ENCODE assay signal across 25 mouse cellular contexts in genomic region chr8:12354406-12355025, GRCm38 (mm10). TPM values are rescaled to one million over a fixed set of nuclear protein-coding genes. Genes with fewer than 3 reads are reported as not detected.
A peak's percentile ranks its signal among the peaks of the same experiment; 100 is the strongest.
DNase-seq lines count a peak whose midpoint lies in the region; ATAC-seq lines count a peak whose summit lies in the region.
"Had no signal": no experiment of that assay in that cellular context is flagged by ENCODE, and none has a peak within 500 bp of the region (broad histone marks: within the 10 kb centered on the region; RNA-seq: fewer than 3 reads in every experiment).

No protein-coding gene starts in this region.

- no peak for ATAC-seq in hindbrain, embryonic 16.5 days
- ATAC-seq: activated CD4-positive, CD25-positive, alpha-beta regulatory T cell, adult 4 months; CD4-positive, CD25-positive, alpha-beta regulatory T cell, adult 4 months; forebrain, embryonic 16.5 days; lung, postnatal 0 days had no signal

- H3K9me3 ChIP-seq in hindbrain, embryonic 10.5 days = no peaks in the 10 kb centered on the region
- no peaks in the 10 kb centered on the region for H3K9me3 ChIP-seq in hindbrain, embryonic 16.5 days (ENCODE audit: control insufficient read depth, low read length)

- no peak overlapping the region for H3K4me3 ChIP-seq in hindbrain, embryonic 10.5 days
- no peak overlapping the region for H3K4me3 ChIP-seq in hindbrain, embryonic 16.5 days (ENCODE audit: low read length)

- WGBS in hindbrain, embryonic 10.5 days = 73% methylated on average over 10 of the region's 10 CpGs
- 66% methylated on average over 10 of the region's 10 CpGs for WGBS in hindbrain, embryonic 16.5 days

- no peak overlapping the region for H3K9ac ChIP-seq in hindbrain, embryonic 16.5 days (ENCODE audit: low read depth, low read length)
- H3K9ac ChIP-seq: liver, embryonic 14.5 days had no signal

- peaks cover 26% of the 10 kb centered on the region for H3K27me3 ChIP-seq in hindbrain, embryonic 10.5 days (ENCODE audit: insufficient read depth, poor library complexity, severe bottlenecking)
- no peaks in the 10 kb centered on the region for H3K27me3 ChIP-seq in hindbrain, embryonic 16.5 days (replicated peaks; ENCODE audit: control insufficient read depth, insufficient read depth, low read length)

- H3K27ac ChIP-seq in hindbrain, embryonic 10.5 days = no peak overlapping the region
- H3K27ac ChIP-seq in hindbrain, embryonic 16.5 days (ENCODE audit: low read depth, low read length) = no peak overlapping the region
- H3K27ac ChIP-seq: liver, embryonic 14.5 days had no signal

- no peaks in the 10 kb centered on the region for H3K36me3 ChIP-seq in hindbrain, embryonic 10.5 days
- no peaks in the 10 kb centered on the region for H3K36me3 ChIP-seq in hindbrain, embryonic 16.5 days (ENCODE audit: control insufficient read depth, insufficient read depth, low read length)

- no peaks in the 10 kb centered on the region; the same call in 1 of the 2 replicates for H3K4me1 ChIP-seq in hindbrain, embryonic 10.5 days (replicated peaks)
- no peaks in the 10 kb centered on the region for H3K4me1 ChIP-seq in hindbrain, embryonic 16.5 days (ENCODE audit: control insufficient read depth, insufficient read depth, low read depth, low read length)

- DNase-seq in adrenal gland, adult 2 months = peak; percentile 18
- no peak for DNase-seq in adrenal gland, postnatal 14 days
- peak; percentile 23 for DNase-seq in hindbrain, embryonic 10.5 days (ENCODE audit: low spot score)
- DNase-seq in 3T3-L1 (ENCODE audit: low read depth, low spot score) = peak; percentile 10
- DNase-seq in forelimb bud, embryonic 11.5 days (ENCODE audit: low read depth, low spot score) = peak; percentile 11
- DNase-seq in frontal cortex, postnatal 25 days (ENCODE audit: low spot score in 2 of 2) = no peak
- DNase-seq in layer of hippocampus, postnatal 25 days (ENCODE audit: extremely low spot score in 1 of 2, low spot score in 1 of 2) = no peak
- DNase-seq: cerebellum, adult 2 months; cerebellum, postnatal 36 days; kidney, adult 2 months; kidney, postnatal 14 days; layer of hippocampus, adult 9-11 months; right cerebral cortex, adult 18-20 months; thymus, postnatal 25 days had no signal

- no peak overlapping the region for H3K4me2 ChIP-seq in hindbrain, embryonic 16.5 days (ENCODE audit: low read length)

RNA-seq across cellular contexts. Expression of gene Sox1, which starts 40.6 kb away (rescaled TPM):
- total RNA-seq in adrenal gland, adult 2 months (2021) = not detected
- polyA plus RNA-seq in adrenal gland, adult 2 months (2012; rRNA removed) = 0.04 TPM in 1 of 2 replicates, not detected in the other
- total RNA-seq in adrenal gland, postnatal 14 days (2021) = not detected in 2 replicates
- 2.5 and 2.6 TPM in 2 replicates for polyA plus RNA-seq in hindbrain, embryonic 10.5 days (2016; fragmentation: Nextera tagmentation; extraction: Ambion mirVana)
- 1.2 and 1.4 TPM in 2 replicates for polyA plus RNA-seq in hindbrain, embryonic 16.5 days (2015; fragmentation: Nextera tagmentation; extraction: Ambion mirVana)
- 10 to 100 TPM; 10.8 to 11.6 TPM for total RNA-seq in layer of hippocampus, postnatal 25 days (2021)
- total RNA-seq: gastrocnemius, adult 18-20 months; gastrocnemius, postnatal 4 days; megakaryocyte, adult 5-6 weeks had no signal
- polyA plus RNA-seq: activated CD4-positive, CD25-positive, alpha-beta regulatory T cell, adult 4 months; CD4-positive, CD25-positive, alpha-beta regulatory T cell, adult 4 months; embryonic facial prominence, embryonic 14.5 days; heart, embryonic 16.5 days; kidney, adult 2 months; liver, embryonic 14.5 days; lung, postnatal 0 days had no signal

Comparison
In these comparisons a context has a peak if more than half of its experiments do, and no peak if none do; other contexts are left out.
1. DNase-seq: peak in adrenal gland, adult 2 months (single experiment), hindbrain, embryonic 10.5 days (single experiment), 3T3-L1 (single experiment) and forelimb bud, embryonic 11.5 days (single experiment); none in adrenal gland, postnatal 14 days (single experiment), frontal cortex, postnatal 25 days (0 of 2) and layer of hippocampus, postnatal 25 days (0 of 2).
2. RNA of gene Sox1, which starts 40.6 kb away (total RNA-seq): 10.8 to 11.6 TPM in layer of hippocampus, postnatal 25 days; not detected in adrenal gland, adult 2 months and not detected in adrenal gland, postnatal 14 days; every median in the first group is over 10 times any median in the second.